Mouse (Mus musculus) heart, postnatal 10 days (tissue): ENCODE measurements around the gene Trpm3. TPM values are rescaled to one million over a fixed set of nuclear protein-coding genes. Genes with fewer than 3 reads are reported as not detected.

Source experiments
- DNase-seq, 2 experiments: peaks; one replicate each; pipeline ENCODE4 v3.0.0; 2021
- intact Hi-C: fragments of 180-260 bp; cut with DNase I; formaldehyde crosslinking; loops from one replicate; pipeline ENCODE4 v1.15.1; 2025
- total RNA-seq, 2 experiments: library from RNA; stranded (reverse); gene quantifications; 2 replicates each; pipeline ENCODE4 v1.2.3; 2021

Gene Trpm3
- total RNA-seq: 1 to 10 TPM; 1.5 to 2.2 TPM

DNA sequence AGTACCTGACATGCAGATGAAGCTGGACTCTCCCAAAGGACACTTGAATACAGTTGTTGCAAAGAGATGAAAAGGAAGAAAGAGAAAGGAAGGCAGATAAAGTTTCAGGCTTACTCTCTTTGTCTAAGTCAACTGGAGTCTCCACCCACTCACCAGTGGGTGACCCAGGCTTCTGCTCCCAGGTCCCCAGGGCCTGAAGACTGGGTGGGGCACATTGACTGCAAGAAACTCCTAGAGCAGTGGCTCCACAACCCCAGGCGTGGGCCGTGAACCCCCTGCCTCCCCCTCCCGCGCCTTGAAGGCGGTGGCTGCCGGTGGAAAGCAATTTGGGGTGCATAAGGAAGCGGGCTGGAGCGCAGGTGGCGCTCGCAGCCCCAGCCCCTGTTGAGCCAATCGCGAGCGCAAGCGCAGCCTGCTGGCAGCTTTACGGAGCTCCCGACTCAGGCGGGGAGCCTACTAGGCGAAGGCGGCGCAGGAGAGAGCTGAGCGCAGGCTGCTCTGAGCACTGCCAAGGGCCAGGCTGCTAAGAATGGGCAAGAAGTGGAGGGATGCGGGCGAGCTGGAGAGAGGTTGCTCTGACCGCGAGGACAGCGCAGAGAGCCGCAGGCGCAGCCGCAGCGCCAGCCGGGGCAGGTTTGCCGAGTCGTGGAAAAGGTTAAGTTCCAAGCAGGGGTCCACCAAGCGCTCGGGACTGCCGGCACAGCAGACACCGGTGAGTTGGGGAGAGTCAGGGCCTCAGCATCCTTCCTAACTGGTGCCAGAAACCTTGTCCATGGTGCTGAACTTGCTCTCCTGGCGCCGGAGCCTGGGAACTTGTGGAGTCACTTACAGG, at the start of gene Trpm3:
Gene Trpm3 (plus strand): TSS at position 457 of the 832 bp plus-strand sequence.
- DNase-seq: peak; percentile 73 to 81
- intact Hi-C loops: no loop called here

DNA sequence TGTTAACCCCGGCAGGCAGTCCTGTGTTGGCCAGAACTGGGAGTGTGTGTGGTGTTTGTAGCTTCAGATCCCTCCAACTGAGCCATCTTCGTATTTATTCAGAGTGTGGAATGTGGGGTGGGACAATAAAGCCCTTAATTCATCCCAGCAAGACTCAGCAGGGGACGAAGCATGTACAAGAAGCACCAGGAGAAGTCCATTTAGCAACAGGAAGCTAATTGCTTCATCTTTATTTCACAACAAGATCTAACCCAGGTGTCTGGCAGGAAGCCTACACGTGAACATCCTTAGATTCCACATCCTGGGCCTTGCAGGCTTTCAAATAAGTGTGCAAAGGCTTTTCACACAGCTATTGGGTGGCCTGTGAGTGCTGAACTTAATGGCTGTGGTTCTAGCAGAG, 38.3 kb upstream of the Trpm3 start:
- no peak for DNase-seq

GRCm38 (mm10) chr19:22103865-22104264, 35.0 kb upstream of the Trpm3 start:
- intact Hi-C loops: no loop called here
- no peak for DNase-seq

More for the DNA sequence above, 38.3 kb upstream of the Trpm3 start:
- intact Hi-C loops: no loop called here

DNA sequence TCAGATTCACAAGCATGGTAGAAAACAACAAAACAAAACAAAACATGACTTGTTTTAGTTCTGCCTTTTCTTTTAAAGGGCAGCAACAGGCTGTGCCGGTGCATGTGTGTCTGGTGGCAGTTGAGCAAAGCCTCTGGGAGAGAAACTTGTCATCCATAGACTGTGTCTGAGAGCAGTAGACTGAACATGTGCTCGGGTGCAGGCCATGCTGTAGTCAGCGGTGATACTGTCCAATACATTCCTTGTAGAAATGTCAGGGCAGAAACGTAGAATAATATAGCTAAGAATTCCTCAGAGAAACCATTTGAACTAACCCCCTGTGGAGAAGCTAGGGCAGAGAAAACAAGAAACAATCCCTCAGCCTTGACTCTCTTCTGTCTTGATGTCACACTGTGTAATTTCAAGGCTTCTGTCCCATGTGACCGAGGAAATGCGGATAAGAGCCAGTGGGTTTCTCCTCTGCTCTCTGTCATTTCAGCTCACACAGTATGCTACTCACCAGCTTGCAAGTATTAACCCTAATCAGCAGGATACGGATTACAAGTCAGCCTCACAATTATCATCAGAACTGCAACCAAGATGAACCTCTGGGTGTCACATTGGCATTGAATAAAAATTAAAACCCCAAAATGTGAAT, 33.9 kb upstream of the Trpm3 start:
- DNase-seq: no peak
- intact Hi-C loops: no loop called here

DNA sequence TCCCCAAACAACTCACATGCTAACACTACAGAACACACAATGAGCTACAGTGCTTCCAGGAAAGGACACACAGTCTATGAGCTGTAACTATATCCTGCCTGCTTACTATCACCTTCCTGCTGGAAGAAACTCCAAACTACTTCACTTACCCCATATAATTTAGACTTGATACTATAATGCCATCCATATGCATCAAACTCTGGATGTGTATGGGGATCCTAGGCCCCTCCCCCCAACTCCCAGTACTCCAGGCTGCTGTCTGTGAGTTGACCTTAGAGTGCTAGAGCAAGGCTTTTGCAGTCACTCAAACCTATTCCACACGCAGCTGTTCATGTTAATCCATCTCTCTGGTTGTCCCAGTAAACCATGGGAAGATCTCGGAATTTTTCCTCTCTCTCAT, 33.2 kb upstream of the Trpm3 start:
- intact Hi-C loops: no loop called here
- no peak for DNase-seq

DNA sequence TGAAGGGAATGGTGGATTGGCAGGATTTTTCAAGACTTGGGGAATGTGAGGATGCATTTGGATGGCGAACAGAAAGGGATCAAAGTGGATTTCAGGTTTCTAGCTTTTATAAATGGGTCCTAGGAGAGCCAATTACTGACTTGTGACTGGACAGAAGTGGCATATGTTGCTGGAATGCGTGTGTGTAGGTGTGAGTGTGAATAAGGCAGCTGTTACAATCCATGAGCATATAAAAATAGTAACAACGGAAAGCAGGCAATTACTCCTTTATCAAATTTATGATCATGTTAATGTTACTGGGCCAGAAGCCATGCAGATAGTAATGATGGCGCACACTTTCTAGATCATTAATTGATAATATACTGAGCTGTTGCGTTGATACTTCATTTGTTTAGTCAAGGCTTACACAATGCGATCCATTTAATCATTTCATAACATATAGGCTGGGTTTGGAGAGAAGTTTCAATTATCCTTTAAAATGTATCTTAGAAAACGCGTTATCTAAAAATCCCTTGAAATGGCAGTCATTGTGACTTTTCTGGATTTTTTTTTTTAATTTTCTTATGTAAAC, 29.9 kb upstream of the Trpm3 start:
- no peak for DNase-seq

DNA sequence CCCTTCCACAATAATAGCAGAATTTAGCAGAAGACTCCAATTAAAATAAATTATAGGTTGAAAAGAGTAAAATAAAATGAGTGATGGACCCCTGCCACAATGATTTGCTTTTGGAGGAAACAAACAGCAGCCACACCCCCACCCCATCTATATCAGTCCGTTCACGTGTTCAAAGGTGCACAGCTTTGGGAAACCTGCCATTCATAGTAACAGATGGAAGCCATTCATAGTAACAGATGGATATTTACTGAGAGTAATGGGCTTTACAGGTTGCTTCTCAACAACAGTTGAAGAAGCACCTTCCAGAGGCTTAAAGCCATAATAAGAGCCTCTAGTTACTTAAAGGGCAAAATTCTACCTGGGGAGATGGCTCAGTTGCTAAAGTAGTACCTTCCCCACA, 17.9 kb upstream of the Trpm3 start:
- intact Hi-C loops: no loop called here
- no peak for DNase-seq

More for the DNA sequence above, 29.9 kb upstream of the Trpm3 start:
- intact Hi-C loops: no loop called here

- no peak for DNase-seq
- intact Hi-C loops: no loop called here
These were observed 17.2 kb upstream of the Trpm3 start for GRCm38 (mm10) chr19:22121631-22122030.

DNA sequence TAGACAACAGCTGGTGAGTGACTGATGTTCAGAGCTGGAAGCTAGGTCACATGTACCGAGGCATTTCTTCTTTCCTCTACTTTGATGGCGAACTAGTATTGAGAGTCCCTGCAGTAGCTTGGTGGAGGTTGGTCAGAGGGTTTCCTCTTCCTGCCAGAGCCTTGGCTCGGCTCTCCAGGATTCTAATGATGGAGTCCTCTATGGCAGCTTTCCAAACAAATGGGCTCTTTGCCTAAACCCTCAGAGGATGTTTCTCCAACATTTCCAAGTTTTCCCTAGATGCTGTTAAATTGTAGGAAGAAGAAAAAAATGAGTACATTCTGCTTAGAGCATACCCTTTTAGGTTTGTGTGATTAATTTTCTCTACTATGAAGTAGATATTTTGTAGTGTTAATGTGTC, 6.2 kb upstream of the Trpm3 start:
- intact Hi-C loops: no loop called here
- DNase-seq: peak; percentile 4 to 9

DNA sequence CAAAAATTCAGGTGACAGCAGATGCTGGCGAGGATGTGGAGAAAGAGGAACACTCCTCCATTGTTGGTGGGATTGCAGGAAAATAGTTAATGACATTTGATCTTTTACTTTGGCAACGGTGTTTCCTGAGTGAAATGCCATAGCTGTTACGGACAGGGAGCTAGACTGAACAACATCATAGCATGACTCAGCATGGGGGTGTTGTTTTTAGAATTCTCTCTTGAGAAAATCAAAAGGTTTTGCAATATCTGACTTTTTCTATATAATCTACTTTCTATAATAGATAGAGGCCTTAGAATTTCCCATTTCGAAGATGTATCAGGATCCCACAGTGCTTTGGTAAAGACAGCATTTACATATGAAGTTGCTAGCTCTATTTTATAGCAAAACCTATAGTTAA, 39.7 kb downstream of the Trpm3 start:
- intact Hi-C loops: no loop called here
- no peak for DNase-seq

DNA sequence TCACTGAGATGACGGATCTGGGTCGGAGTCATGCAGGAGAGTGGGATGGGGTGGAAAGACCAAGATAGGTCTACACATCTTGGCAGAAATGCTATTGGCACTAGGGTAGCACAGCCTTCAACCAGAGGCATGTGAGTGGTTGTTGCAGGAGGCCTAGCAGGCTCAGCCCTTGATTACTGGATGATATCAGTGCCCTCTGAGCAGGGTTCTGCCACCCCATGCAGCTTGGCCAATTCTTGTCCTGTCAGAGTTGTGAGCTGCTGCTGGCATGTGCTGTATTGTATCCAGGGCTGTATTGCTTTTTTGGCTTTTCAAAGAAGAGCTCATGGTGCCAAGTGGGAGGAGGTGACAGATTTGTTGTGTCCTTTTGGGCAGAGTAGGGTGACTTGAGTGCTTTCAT, 40.2 kb downstream of the Trpm3 start:
- DNase-seq: no peak
- intact Hi-C loops: no loop called here

GRCm38 (mm10) chr19:22180136-22180535, 41.3 kb downstream of the Trpm3 start:
- no peak for DNase-seq
- intact Hi-C loops: no loop called here

DNA sequence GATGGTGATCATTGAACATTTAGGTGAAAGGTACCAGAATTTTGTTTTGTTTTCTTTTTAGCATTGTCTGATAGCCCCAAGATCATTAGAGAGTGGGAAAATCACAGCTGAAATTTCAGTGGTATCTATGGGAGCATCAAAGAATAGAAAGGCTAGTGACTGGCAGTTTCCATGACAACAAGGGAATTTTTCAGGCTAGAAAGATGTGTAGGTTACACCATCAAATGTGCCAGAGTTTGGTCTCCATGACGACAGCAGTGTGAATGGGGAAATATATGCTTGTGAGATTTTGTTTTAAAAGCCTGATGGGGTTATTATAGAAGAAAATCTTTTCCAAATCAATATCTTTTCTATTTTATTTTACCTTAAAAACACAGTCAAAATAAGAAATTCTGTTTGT, 50.9 kb downstream of the Trpm3 start:
- DNase-seq: no peak
- intact Hi-C loops: no loop called here

- intact Hi-C loops: no loop called here
- no peak for DNase-seq
These were observed 83.7 kb downstream of the Trpm3 start for GRCm38 (mm10) chr19:22222520-22222919.

GRCm38 (mm10) chr19:22234187-22234586, 95.3 kb downstream of the Trpm3 start:
- intact Hi-C loops: no loop called here
- DNase-seq: no peak

- no peak for DNase-seq
- intact Hi-C loops: no loop called here
These were observed 110.2 kb downstream of the Trpm3 start for GRCm38 (mm10) chr19:22249076-22249475.

GRCm38 (mm10) chr19:22272916-22273315, 134.1 kb downstream of the Trpm3 start:
- peak; percentile 11 to 15 for DNase-seq
- intact Hi-C loops: no loop called here

DNA sequence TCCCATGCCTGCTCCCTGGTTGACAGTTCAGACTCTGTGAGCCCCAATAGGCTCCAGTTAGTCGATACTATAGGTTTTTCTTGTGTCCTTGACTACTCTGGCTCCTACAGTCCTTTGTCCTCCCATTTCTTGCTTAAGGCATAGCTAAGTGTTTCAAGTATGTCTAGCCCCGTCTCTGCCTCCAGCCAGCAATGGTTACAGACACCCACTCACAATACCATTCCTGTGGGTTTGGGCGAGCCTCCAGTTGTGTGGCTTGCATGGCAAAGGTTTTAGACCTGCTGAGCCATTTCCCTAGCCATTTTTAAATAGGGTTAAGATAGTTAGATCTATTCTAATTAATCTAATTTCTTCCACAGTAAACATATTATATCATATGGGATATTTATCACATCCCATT, 145.8 kb downstream of the Trpm3 start:
- DNase-seq: no peak
- intact Hi-C loops: no loop called here

DNA sequence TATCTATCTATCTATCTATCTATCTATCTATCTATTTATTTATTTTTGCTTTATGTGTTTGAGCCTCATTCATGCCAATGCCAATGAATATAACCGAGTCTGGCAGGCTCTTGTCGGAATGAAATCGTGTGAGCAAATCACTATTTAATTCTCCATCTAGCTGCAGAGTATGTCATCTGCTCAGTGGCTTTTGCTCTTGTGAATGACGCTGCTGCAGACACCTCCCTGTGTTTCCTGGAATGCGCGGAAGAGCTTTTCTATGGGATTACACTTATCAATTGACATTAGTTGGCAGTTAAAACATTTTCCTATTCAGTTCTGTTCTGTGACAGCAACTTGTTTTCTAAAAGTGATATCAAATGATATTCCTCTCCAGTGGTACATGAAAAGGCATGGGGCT, 153.8 kb downstream of the Trpm3 start:
- DNase-seq: no peak
- intact Hi-C loops: no loop called here

- DNase-seq: peak in 1 of 2 experiments; percentile 5
- intact Hi-C loops: loop anchor here (5.0 to 10.0 kb wide), 4 partner anchors 359 to 929 kb away; partner anchors contain the start of gene Cemip2
These were observed 162.1 kb downstream of the Trpm3 start for GRCm38 (mm10) chr19:22300906-22301305.

- intact Hi-C loops: loop anchor here (5.0 to 10.0 kb wide), 4 partner anchors 361 to 931 kb away; partner anchors contain the start of gene Cemip2
- no peak for DNase-seq
These were observed 164.4 kb downstream of the Trpm3 start for GRCm38 (mm10) chr19:22303021-22303951.
